8 mouse cellular contexts compared by ENCODE assay signal in the genomic region with DNA sequence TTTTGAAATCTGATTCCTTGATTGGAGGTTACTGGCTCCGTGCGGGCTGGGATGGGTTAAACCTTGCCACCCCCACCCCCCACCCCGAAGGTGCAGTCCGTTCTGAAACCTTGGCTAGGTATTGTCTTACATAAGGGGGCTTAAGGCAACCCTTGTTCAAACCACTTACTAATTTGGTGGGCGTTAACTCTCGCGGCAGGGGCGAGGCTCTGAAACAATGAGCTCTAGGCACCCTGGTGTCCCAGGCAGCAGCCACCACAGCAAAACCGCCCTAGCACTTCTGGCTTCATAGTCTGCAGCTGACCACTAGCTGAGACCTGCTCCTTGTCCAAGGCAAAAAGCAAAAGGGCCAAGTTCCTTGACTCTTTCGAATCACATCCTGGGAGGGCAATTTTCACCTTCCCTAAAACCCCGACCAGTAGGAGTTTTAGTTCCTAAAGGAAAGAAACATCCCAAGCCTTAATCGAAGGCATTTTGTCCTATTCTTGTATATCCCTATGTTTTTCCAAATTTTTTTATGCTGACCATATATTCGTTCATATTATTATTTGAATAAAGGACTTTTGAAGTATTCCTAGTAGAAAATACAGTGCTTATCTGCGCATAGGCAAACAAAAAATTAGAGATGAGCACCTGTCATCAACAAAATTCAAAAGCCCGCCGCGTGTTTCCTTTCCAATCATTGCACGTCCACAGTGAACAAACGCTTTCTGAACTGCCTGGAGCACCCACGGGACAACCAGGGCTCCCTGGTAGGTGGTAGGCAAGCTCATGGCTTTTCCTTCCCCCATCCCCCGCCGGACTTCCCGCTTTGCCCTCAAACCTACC. TPM values are rescaled to one million over a fixed set of nuclear protein-coding genes. Genes with fewer than 3 reads are reported as not detected.
DNase-seq lines count a peak whose midpoint lies in the region; ATAC-seq lines count a peak whose summit lies in the region.
"Had no signal": no experiment of that assay in that cellular context is flagged by ENCODE, and none has a peak within 500 bp of the region (broad histone marks: within the 10 kb centered on the region; RNA-seq: fewer than 3 reads in every experiment).

No protein-coding gene starts in this region.

- peaks cover 5% of the 10 kb centered on the region; the same call in 1 of the 2 replicates for H3K4me1 ChIP-seq in intestine, embryonic 15.5 days (replicated peaks)
- peaks cover 20% of the 10 kb centered on the region for H3K4me1 ChIP-seq in midbrain, embryonic 13.5 days (replicated peaks)

- H3K27ac ChIP-seq in intestine, embryonic 15.5 days, result no peak overlapping the region
- no peak overlapping the region for H3K27ac ChIP-seq in midbrain, embryonic 13.5 days

- 4% methylated on average over 23 of the region's 23 CpGs for WGBS in intestine, embryonic 15.5 days
- 2% methylated on average over 23 of the region's 23 CpGs for WGBS in midbrain, embryonic 13.5 days

- H3K36me3 ChIP-seq in intestine, embryonic 15.5 days, result no peaks in the 10 kb centered on the region
- no peaks in the 10 kb centered on the region for H3K36me3 ChIP-seq in midbrain, embryonic 13.5 days

- no peak overlapping the region for H3K9ac ChIP-seq in intestine, embryonic 15.5 days
- H3K9ac ChIP-seq in midbrain, embryonic 13.5 days (replicated peaks), result peak overlapping the region; percentile 41; the same call in 1 of the 2 replicates

- peak overlapping the region; percentile 58 for H3K4me2 ChIP-seq in intestine, embryonic 15.5 days (replicated peaks)
- peak overlapping the region; percentile 55 for H3K4me2 ChIP-seq in midbrain, embryonic 13.5 days (replicated peaks)

- ATAC-seq in intestine, embryonic 15.5 days, result 0 out of 2 replicates have a peak, but pooled peaks have one; percentile 12
- ATAC-seq in midbrain, embryonic 13.5 days, result peak; percentile 31
- no peak for ATAC-seq in erythroblast, adult 5-6 weeks (replicated peaks; ENCODE audit: low FRiP score, poor library complexity, severe bottlenecking)

- peak; percentile 16 for DNase-seq in Muller cell, postnatal 12 days (ENCODE audit: inconsistent ontology term)
- DNase-seq in embryo, embryonic 9.5 days (ENCODE audit: extremely low spot score), result peak; percentile 48
- DNase-seq in urinary bladder, adult 18-20 months (ENCODE audit: low spot score in 2 of 2), result no peak
- DNase-seq in frontal cortex, adult 2 months (ENCODE audit: extremely low spot score in 1 of 2, low spot score in 1 of 2), result no peak
- DNase-seq: adrenal gland, postnatal 25 days had no signal

- H3K4me3 ChIP-seq in intestine, embryonic 15.5 days (replicated peaks), result peak overlapping the region; percentile 22
- H3K4me3 ChIP-seq in midbrain, embryonic 13.5 days (replicated peaks), result peak overlapping the region; percentile 36

- H3K27me3 ChIP-seq in intestine, embryonic 15.5 days (replicated peaks), result peaks cover 36% of the 10 kb centered on the region
- H3K27me3 ChIP-seq in midbrain, embryonic 13.5 days, result peaks cover 51% of the 10 kb centered on the region

- no peaks in the 10 kb centered on the region for H3K9me3 ChIP-seq in intestine, embryonic 15.5 days
- no peaks in the 10 kb centered on the region for H3K9me3 ChIP-seq in midbrain, embryonic 13.5 days

RNA-seq across cellular contexts. Expression of a gene that starts 1.2 kb away (rescaled TPM):
- polyA plus RNA-seq in intestine, embryonic 15.5 days (2015; fragmentation: Nextera tagmentation; extraction: Ambion mirVana), result 0.43 and 0.44 TPM in 2 replicates
- 0.19 and 0.23 TPM in 2 replicates for polyA plus RNA-seq in midbrain, embryonic 13.5 days (2015; fragmentation: Nextera tagmentation; extraction: Ambion mirVana)
- 323 and 391 TPM in 2 replicates for polyA plus RNA-seq in frontal cortex, adult 2 months (2012; rRNA removed)
- not detected in 2 replicates for total RNA-seq in erythroblast, adult 5-6 weeks (2015; ENCODE audit: low replicate concordance)
- total RNA-seq in erythroblast, adult 5-6 weeks (2017; ENCODE audit: low replicate concordance), result not detected in 2 replicates

RNA-seq across cellular contexts. Expression of a gene that starts 57.4 kb away (rescaled TPM):
- 0.88 and 0.91 TPM in 2 replicates for polyA plus RNA-seq in intestine, embryonic 15.5 days (2015; fragmentation: Nextera tagmentation; extraction: Ambion mirVana)
- polyA plus RNA-seq in midbrain, embryonic 13.5 days (2015; fragmentation: Nextera tagmentation; extraction: Ambion mirVana), result not detected in 2 replicates
- 0.15 and 0.26 TPM in 2 replicates for polyA plus RNA-seq in frontal cortex, adult 2 months (2012; rRNA removed)
- not detected in 2 replicates for total RNA-seq in erythroblast, adult 5-6 weeks (2015; ENCODE audit: low replicate concordance)
- total RNA-seq in erythroblast, adult 5-6 weeks (2017; ENCODE audit: low replicate concordance), result not detected in 2 replicates

Comparison
In these comparisons a context has a peak if more than half of its experiments do, and no peak if none do; other contexts are left out.
1. DNase-seq: peak in Muller cell, postnatal 12 days (single experiment) and embryo, embryonic 9.5 days (single experiment); none in urinary bladder, adult 18-20 months (0 of 2) and frontal cortex, adult 2 months (0 of 2).
2. RNA of a gene that starts 1.2 kb away (polyA plus RNA-seq): 323 to 391 TPM in frontal cortex, adult 2 months; 0.43 to 0.44 TPM in intestine, embryonic 15.5 days and 0.19 to 0.23 TPM in midbrain, embryonic 13.5 days; every median in the first group is over 100 times any median in the second.